Mouse (Mus musculus) right cerebral cortex, adult 18-20 months (tissue): ENCODE data around the gene Ybey.

Source experiments
- DNase-seq: peaks from one replicate; pipeline ENCODE4 v3.0.0; 2022; ENCODE audit warnings: mixed read lengths

Ybey gene

DNA sequence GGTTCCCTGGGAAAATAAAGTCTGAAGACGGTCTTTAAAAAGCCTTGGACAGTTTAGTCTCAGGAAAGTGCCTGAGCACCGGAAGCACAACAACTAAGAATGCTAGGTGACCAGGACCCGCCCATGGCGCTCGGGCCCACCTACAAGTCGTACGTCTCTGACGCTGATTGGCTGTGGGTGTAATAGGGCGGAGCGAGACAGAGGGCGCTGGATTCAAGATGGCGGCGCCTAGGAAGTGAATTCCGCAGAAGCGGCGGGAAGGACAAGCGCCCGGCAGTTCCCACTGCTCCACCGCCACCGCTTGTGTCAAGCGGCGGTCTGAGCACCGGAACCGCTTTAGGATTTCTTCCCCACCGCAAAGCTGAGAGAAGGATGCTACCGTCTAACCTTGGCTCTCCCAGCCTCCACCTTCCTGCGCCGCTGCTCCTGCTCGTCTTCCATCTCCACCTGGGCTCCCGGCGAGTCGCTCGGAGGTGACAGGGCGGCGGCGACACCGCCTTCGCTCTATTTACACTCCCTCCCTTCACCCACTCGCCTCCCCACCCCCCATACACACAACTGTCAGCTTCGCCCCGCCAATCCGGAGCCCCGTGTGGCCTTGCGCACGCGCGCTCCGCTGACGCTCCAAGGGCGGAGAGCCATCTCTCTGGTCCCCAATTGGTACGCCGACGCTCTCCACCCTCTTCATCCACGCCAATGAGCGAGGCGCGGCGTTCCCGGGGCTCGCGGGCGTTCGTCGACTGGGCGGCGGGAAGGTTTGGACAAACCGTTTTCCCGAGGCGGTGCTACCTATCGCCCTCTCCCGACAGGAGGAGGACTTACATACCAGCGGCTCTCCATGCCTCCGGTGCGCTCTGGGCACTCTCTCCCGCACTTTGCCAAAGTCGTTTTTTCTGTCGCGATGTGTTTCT is 26.5 kb downstream of the Ybey start, which contains the start of gene Pcnt:
Gene Pcnt, minus strand, starts transcription at position 609 of the 911 bp plus-strand sequence.
- peak; percentile 98 for DNase-seq

DNA sequence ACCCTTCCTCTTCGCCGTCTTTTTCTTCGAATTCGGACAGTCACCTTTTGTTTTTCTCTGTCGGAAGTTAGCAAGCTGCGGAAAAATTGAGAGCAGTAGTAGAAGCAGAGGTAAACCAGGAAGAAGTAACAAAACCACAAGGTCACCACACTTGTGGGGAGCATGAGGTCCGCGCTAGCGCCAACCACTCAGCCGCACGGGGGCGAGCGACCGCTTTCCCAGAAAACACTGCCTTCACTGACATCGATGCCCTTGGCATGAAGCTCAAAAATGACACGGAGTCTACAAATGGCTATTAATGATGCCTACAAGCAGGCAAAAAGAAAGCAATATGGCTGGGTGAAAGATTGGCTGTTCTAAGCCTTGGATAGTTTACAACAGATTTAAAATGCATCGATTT is 28.6 kb downstream of the Ybey start, which contains the start of gene AC141477.1:
Gene AC141477.1, minus strand, starts transcription at position 164 of the 400 bp plus-strand sequence.
- DNase-seq: no peak

DNA sequence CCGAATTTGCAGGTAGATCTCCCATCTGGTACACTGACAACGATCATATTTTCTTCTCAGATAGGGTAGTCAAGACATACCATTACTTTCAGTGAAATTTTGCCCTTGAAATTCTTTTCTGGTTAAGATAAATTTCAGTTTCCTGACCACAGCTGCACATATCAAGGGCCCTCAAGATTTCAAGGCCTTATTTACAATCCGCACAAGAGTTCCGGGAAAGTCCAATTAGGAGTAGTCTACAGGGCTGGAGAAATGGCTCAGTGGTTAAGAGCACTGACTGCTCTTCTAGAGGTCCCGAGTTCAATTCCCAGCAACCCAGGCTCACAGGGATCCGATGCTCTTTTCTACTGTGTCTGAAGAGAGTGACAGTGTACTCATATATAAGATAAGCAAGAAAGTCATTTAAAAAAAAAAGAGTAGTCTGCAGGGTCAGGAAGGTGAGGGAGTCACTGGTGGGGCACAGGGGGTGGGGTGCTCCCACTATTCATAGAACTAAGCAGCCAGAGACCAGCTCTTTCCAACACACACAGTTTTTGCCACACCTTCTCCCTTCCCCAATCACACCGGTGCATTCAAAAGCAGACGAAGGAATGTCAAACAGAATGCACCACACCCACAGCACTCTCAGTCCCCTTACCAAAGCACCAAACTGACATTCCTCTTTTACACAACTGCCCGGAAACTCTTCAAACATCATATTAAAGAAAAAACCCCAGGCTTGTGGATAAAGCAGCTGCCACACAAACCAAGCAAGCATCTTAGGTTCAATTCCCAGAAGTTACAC is 29.6 kb downstream of the Ybey start:
- DNase-seq: no peak

DNA sequence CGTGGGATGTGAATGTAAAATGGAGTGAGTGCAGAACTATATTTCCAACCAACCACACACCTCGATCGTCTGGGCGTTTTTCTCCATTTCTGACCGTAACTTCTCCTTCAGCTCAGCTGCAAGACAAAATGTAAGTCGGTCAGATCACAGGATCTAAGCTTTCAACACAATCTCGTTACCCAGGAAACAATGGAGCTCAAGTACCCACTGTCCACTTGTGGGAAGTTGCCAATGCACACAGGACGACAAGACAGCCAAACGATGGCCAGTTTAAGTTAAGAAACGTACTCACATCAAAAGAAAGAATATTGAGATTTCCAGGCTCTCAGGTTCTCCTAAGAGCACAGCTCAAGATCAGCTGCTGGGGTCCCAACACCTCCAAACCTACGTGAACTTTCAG is 35.0 kb downstream of the Ybey start:
- no peak for DNase-seq

- DNase-seq: no peak
These were observed 43.2 kb downstream of the Ybey start for GRCm38 (mm10) chr10:76425674-76426073.

DNA sequence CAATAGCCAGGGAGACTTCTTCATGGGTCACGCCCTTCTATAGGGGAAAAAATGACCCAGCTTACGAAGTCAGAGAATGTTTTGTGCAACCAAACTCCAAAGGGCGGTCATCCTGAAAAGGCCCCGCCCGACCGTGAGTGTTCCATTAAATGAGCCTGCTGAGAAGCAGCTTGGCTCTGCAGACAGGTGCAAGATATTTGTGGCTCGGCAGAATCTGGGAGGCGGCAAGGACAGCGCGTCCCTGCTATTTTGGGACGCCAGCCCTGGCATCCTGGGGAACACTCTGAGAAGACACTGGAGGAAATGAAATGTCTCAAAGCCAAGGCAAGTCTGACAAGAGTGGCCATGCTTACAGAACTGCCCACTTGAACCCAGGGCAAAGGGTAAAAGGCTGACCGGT is 52.1 kb downstream of the Ybey start:
- peak; percentile 74 for DNase-seq
